Mouse (Mus musculus): ENCODE data around the gene Adamts12. TPM values are rescaled to one million over a fixed set of nuclear protein-coding genes. Genes with fewer than 3 reads are reported as not detected.

Adamts12 gene
- polyA plus RNA-seq, 1 experiment from 2014 or later, result 5.5 TPM

- WGBS, result 2% methylated on average over 12 of the region's 12 CpGs
- H3K4me2 ChIP-seq (replicated peaks; ENCODE audit: low read depth, low read length), result no peak overlapping the region
Measured at GRCm38 (mm10) chr15:11038476-11038875, 26.1 kb upstream of the Adamts12 start.

GRCm38 (mm10) chr15:11040067-11040466 lies 24.5 kb upstream of the Adamts12 start:
- H3K4me3 ChIP-seq (ENCODE audit: low read depth, low read length), result no peak overlapping the region
- no peaks in the 10 kb centered on the region for H3K36me3 ChIP-seq (ENCODE audit: control insufficient read depth, insufficient read depth, low read length)
- H3K27me3 ChIP-seq (ENCODE audit: control insufficient read depth, insufficient read depth, low read length), result peaks cover 32% of the 10 kb centered on the region
- H3K9me3 ChIP-seq (ENCODE audit: control insufficient read depth, low read depth, low read length), result no peaks in the 10 kb centered on the region
- H3K27ac ChIP-seq (ENCODE audit: low read length), result no peak overlapping the region
- H3K9ac ChIP-seq (replicated peaks; ENCODE audit: low read depth, low read length), result no peak overlapping the region
- no peak for ATAC-seq (ENCODE audit: insufficient number of reproducible peaks, insufficient read depth, low FRiP score, low read depth)
- peaks cover 15% of the 10 kb centered on the region; the same call in 1 of the 2 replicates for H3K4me1 ChIP-seq (ENCODE audit: control insufficient read depth, insufficient read depth, low read length)
- WGBS, result 36% methylated on average over 5 of the region's 5 CpGs
- H3K4me2 ChIP-seq (replicated peaks; ENCODE audit: low read depth, low read length), result no peak overlapping the region

More at GRCm38 (mm10) chr15:11038476-11038875, 26.1 kb upstream of the Adamts12 start:
- Histone ChIP-seq H3K4me1 (ENCODE audit: control insufficient read depth, insufficient read depth, low read length) (peaks cover 15% of the 10 kb centered on the region; the same call in 1 of the 2 replicates), H3K27ac (ENCODE audit: low read length) (no peak overlapping the region), H3K4me3 (ENCODE audit: low read depth, low read length) (no peak overlapping the region), H3K36me3 (ENCODE audit: control insufficient read depth, insufficient read depth, low read length) (no peaks in the 10 kb centered on the region), H3K9me3 (ENCODE audit: control insufficient read depth, low read depth, low read length) (no peaks in the 10 kb centered on the region), H3K9ac (replicated peaks; ENCODE audit: low read depth, low read length) (no peak overlapping the region), H3K27me3 (ENCODE audit: control insufficient read depth, insufficient read depth, low read length) (peaks cover 37% of the 10 kb centered on the region)
- no peak for ATAC-seq (ENCODE audit: insufficient number of reproducible peaks, insufficient read depth, low FRiP score, low read depth)

- H3K27me3 ChIP-seq (ENCODE audit: control insufficient read depth, insufficient read depth, low read length), result peaks cover 20% of the 10 kb centered on the region
- H3K4me2 ChIP-seq (replicated peaks; ENCODE audit: low read depth, low read length), result no peak overlapping the region
- H3K9ac ChIP-seq (replicated peaks; ENCODE audit: low read depth, low read length), result no peak overlapping the region
- 64% methylated on average over 2 of the region's 2 CpGs for WGBS
- no peak for ATAC-seq (ENCODE audit: insufficient number of reproducible peaks, insufficient read depth, low FRiP score, low read depth)
- no peak overlapping the region for H3K27ac ChIP-seq (ENCODE audit: low read length)
- H3K9me3 ChIP-seq (ENCODE audit: control insufficient read depth, low read depth, low read length), result no peaks in the 10 kb centered on the region
- peaks cover 12% of the 10 kb centered on the region; the same call in 1 of the 2 replicates for H3K4me1 ChIP-seq (ENCODE audit: control insufficient read depth, insufficient read depth, low read length)
- H3K4me3 ChIP-seq (ENCODE audit: low read depth, low read length), result no peak overlapping the region
- no peaks in the 10 kb centered on the region for H3K36me3 ChIP-seq (ENCODE audit: control insufficient read depth, insufficient read depth, low read length)
Measured at GRCm38 (mm10) chr15:11041229-11041628, 23.4 kb upstream of the Adamts12 start.

- peaks cover 4% of the 10 kb centered on the region; the same call in 1 of the 2 replicates for H3K27me3 ChIP-seq (ENCODE audit: control insufficient read depth, insufficient read depth, low read length)
- H3K9me3 ChIP-seq (ENCODE audit: control insufficient read depth, low read depth, low read length), result no peaks in the 10 kb centered on the region
- no peak overlapping the region for H3K27ac ChIP-seq (ENCODE audit: low read length)
- WGBS, result 82% methylated on average over 5 of the region's 5 CpGs
- H3K4me2 ChIP-seq (replicated peaks; ENCODE audit: low read depth, low read length), result no peak overlapping the region
- ATAC-seq (ENCODE audit: insufficient number of reproducible peaks, insufficient read depth, low FRiP score, low read depth), result no peak
- H3K36me3 ChIP-seq (ENCODE audit: control insufficient read depth, insufficient read depth, low read length), result no peaks in the 10 kb centered on the region
- H3K9ac ChIP-seq (replicated peaks; ENCODE audit: low read depth, low read length), result no peak overlapping the region
- no peaks in the 10 kb centered on the region for H3K4me1 ChIP-seq (ENCODE audit: control insufficient read depth, insufficient read depth, low read length)
- no peak overlapping the region for H3K4me3 ChIP-seq (ENCODE audit: low read depth, low read length)
Measured at GRCm38 (mm10) chr15:11042828-11043227, 21.8 kb upstream of the Adamts12 start.

- no peaks in the 10 kb centered on the region for H3K4me1 ChIP-seq (ENCODE audit: control insufficient read depth, insufficient read depth, low read length)
- H3K36me3 ChIP-seq (ENCODE audit: control insufficient read depth, insufficient read depth, low read length), result no peaks in the 10 kb centered on the region
- no peaks in the 10 kb centered on the region for H3K27me3 ChIP-seq (ENCODE audit: control insufficient read depth, insufficient read depth, low read length)
- no peak overlapping the region for H3K4me2 ChIP-seq (replicated peaks; ENCODE audit: low read depth, low read length)
- H3K27ac ChIP-seq (ENCODE audit: low read length), result no peak overlapping the region
- H3K9ac ChIP-seq (replicated peaks; ENCODE audit: low read depth, low read length), result no peak overlapping the region
- H3K4me3 ChIP-seq (ENCODE audit: low read depth, low read length), result no peak overlapping the region
- WGBS, result 67% methylated on average over 10 of the region's 10 CpGs
- ATAC-seq (ENCODE audit: insufficient number of reproducible peaks, insufficient read depth, low FRiP score, low read depth), result no peak
- H3K9me3 ChIP-seq (ENCODE audit: control insufficient read depth, low read depth, low read length), result no peaks in the 10 kb centered on the region
Measured at GRCm38 (mm10) chr15:11053678-11054439, 10.7 kb upstream of the Adamts12 start.

GRCm38 (mm10) chr15:11054440-11055080 lies 10.0 kb upstream of the Adamts12 start:
- H3K4me3 ChIP-seq (ENCODE audit: low read depth, low read length), result no peak overlapping the region
- H3K27me3 ChIP-seq (ENCODE audit: control insufficient read depth, insufficient read depth, low read length), result no peaks in the 10 kb centered on the region
- H3K9me3 ChIP-seq (ENCODE audit: control insufficient read depth, low read depth, low read length), result no peaks in the 10 kb centered on the region
- WGBS, result 76% methylated on average over 7 of the region's 7 CpGs
- no peak overlapping the region for H3K4me2 ChIP-seq (replicated peaks; ENCODE audit: low read depth, low read length)
- H3K36me3 ChIP-seq (ENCODE audit: control insufficient read depth, insufficient read depth, low read length), result no peaks in the 10 kb centered on the region
- no peaks in the 10 kb centered on the region for H3K4me1 ChIP-seq (ENCODE audit: control insufficient read depth, insufficient read depth, low read length)
- no peak overlapping the region for H3K9ac ChIP-seq (replicated peaks; ENCODE audit: low read depth, low read length)
- no peak overlapping the region for H3K27ac ChIP-seq (ENCODE audit: low read length)
- ATAC-seq (ENCODE audit: insufficient number of reproducible peaks, insufficient read depth, low FRiP score, low read depth), result no peak

- Histone ChIP-seq H3K36me3 (ENCODE audit: control insufficient read depth, insufficient read depth, low read length) (no peaks in the 10 kb centered on the region), H3K9ac (replicated peaks; ENCODE audit: low read depth, low read length) (no peak overlapping the region), H3K4me3 (ENCODE audit: low read depth, low read length) (no peak overlapping the region), H3K9me3 (ENCODE audit: control insufficient read depth, low read depth, low read length) (no peaks in the 10 kb centered on the region), H3K4me1 (ENCODE audit: control insufficient read depth, insufficient read depth, low read length) (peaks cover 5% of the 10 kb centered on the region; the same call in 1 of the 2 replicates), H3K27me3 (ENCODE audit: control insufficient read depth, insufficient read depth, low read length) (no peaks in the 10 kb centered on the region), H3K4me2 (replicated peaks; ENCODE audit: low read depth, low read length) (no peak overlapping the region), H3K27ac (ENCODE audit: low read length) (no peak overlapping the region)
- ATAC-seq (ENCODE audit: insufficient number of reproducible peaks, insufficient read depth, low FRiP score, low read depth), result no peak
- 86% methylated on average over 1 of the region's 1 CpGs for WGBS
Measured at GRCm38 (mm10) chr15:11062903-11063302, 1.7 kb upstream of the Adamts12 start.

GRCm38 (mm10) chr15:11064160-11064557 lies 431 bp upstream of the Adamts12 start:
- WGBS, result 11% methylated on average over 2 of the region's 2 CpGs

More at GRCm38 (mm10) chr15:11064160-11064557, 431 bp upstream of the Adamts12 start:
- Histone ChIP-seq H3K27me3 (ENCODE audit: control insufficient read depth, insufficient read depth, low read length) (no peaks in the 10 kb centered on the region), H3K9ac (replicated peaks; ENCODE audit: low read depth, low read length) (no peak overlapping the region), H3K27ac (ENCODE audit: low read length) (peak overlapping the region; percentile 94), H3K9me3 (ENCODE audit: control insufficient read depth, low read depth, low read length) (no peaks in the 10 kb centered on the region), H3K4me2 (replicated peaks; ENCODE audit: low read depth, low read length) (peak overlapping the region; percentile 82), H3K4me3 (ENCODE audit: low read depth, low read length) (peak overlapping the region; percentile 40; the same call in 1 of the 2 replicates), H3K36me3 (ENCODE audit: control insufficient read depth, insufficient read depth, low read length) (no peaks in the 10 kb centered on the region), H3K4me1 (ENCODE audit: control insufficient read depth, insufficient read depth, low read length) (peaks cover 5% of the 10 kb centered on the region; the same call in 1 of the 2 replicates)
- ATAC-seq (ENCODE audit: insufficient number of reproducible peaks, insufficient read depth, low FRiP score, low read depth), result no peak
